Mouse (Mus musculus) skeletal muscle tissue, postnatal 0 days (tissue): ENCODE measurements around the gene S100a2. TPM values are rescaled to one million over a fixed set of nuclear protein-coding genes. Genes with fewer than 3 reads are reported as not detected.

Experiments used
- polyA plus RNA-seq: library from polyadenylated mRNA; unstranded; fragments of >200 nt; fragmentation: Nextera tagmentation; extraction: Ambion mirVana; gene quantifications from 2 replicates; pipeline ENCODE4 v1.2.1, GENCODE M21; 2015

Gene S100a2
- not detected in 2 replicates for polyA plus RNA-seq

DNA sequence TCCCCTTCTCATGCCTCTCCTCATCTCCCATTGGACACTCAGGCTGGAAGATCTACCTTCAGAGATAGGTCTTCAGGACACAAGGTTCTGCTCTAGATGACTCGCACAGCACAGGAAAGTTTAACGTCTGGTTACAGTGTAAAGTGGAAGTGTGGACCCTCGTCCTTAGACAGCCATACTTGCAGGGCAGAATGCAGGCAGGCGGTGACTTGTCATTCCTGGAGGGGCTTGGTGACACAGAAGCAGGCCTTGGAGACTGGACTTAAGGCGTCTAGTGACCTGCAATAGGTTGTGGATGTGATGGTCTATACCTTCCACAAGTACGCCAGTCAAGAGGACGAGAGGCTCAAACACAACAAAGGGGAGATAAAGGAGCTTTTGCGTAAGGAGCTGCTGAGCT is at the start of gene S100a2:
S100a2 (plus strand) TSS at position 301 of the 400 bp plus-strand sequence.

DNA sequence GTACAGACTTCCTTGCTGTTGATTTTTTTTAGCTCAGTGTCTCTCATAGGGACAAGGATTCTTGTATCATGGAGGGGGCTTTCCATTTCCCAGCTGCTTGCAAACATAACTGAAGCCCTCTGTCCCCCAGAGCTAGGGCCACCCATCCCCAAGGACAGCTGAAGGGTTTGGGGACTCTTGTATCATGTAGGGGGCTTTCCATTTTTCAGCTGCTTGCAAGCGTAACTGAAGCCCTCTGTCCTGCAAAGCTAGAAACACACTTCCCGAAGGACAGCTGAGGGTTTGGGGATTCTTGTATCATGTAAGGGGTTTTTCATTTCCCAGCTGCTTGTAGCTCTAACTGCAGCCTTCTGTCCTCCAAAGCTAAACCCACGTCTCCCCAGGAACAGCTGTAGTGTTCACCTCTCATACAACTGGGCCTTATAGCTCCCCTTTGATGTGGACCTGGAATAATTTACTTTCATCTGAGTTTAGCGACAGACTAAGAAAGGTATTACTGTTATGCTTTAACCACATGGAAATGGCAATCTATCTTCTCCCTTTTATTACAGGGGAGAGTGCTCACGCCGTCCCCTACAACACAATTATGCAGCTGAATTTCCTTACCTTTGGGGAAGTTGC is 29.9 kb upstream of the S100a2 start, which contains the start of gene S100a3:
S100a3 (plus strand) TSS at position 571 of the 621 bp plus-strand sequence.

GRCm38 (mm10) chr3:90601486-90602110 is 11.6 kb downstream of the S100a2 start, which contains the start of gene Gm42674:
TSS of gene Gm42674 (plus strand) at chr3:90601904.

DNA sequence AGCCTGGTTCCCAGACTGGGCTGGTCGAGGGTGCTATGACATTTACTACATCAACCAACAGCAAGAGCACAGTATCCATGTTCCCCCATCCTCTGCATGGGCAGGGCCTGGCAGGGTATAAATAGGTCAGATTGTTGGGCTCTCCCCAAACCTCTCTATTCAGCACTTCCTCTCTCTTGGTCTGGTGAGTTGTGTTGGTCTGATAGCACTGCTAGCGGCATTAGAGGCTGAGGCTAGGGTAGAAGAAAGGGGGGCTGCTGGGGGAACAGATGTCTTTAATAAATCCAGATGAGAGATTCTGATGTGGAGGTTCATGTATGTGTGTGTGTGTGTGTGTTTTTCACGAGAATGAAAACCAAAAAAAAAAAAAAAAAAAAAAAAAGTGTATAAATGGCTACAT is 13.6 kb downstream of the S100a2 start, which contains the start of gene S100a4:
S100a4 (plus strand) TSS at position 149 of the 400 bp plus-strand sequence.

DNA sequence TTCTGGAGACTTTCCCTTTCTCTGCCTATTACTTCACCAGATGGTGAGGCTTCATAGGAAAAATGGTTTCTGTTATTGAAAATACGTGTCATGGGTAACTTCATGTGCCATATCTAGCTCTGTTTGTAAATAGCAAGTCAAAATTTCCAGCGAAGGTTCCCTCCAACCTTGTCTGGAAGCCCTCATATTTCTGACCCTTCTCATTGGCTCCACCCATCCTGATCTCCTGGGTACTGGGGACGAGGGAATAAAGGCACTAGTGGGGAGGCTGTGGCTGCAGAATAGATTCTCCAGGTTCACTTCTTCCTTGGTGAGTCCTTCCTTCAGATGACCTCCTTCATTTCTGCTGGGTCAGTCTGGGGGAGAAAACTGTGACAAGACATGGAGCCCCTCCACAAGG is 18.2 kb downstream of the S100a2 start, which contains the start of gene S100a5:
S100a5 (plus strand) TSS at position 301 of the 400 bp plus-strand sequence.

DNA sequence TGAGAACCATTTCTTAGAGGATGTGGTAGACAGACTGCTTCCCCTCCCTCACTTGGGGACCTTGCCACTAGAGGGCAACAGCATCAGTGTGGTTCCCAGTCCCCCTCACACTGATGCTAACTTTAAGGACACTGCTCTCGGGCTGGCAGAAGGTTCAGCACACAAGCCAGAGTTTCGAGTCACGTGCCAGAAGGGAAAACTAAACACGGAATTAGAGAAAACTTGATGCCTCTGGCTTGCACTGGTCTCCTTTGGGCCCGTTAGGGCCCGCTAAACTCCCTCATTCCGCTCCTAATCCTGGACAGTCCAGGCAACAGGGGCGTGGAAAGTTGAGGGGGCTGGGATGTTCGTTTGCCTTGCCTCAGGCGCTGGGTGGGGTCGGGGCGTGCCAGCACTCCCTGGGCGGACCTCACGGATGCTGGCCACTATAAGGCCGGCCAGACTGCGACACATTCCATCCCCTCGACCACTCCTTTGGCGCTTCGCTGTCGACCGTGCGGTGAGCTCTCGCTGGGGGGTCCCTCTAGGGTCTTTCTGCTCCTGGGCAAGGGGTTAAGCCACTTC is 22.8 kb downstream of the S100a2 start, which contains the start of gene S100a6:
S100a6 (plus strand) TSS at position 155 of the 564 bp plus-strand sequence.

Other genes with a start within 250 kb of the S100a2 start
- 2.9 and 4.0 TPM in 2 replicates for gene Slc27a3, start 200.3 kb upstream of the S100a2 start, polyA plus RNA-seq
- 9.1 and 9.9 TPM in 2 replicates for gene Ints3, start 156.6 kb upstream of the S100a2 start, polyA plus RNA-seq
- gene Npr1, start 124.4 kb upstream of the S100a2 start, polyA plus RNA-seq: 7.6 and 8.8 TPM in 2 replicates
- 58.2 and 62.9 TPM in 2 replicates for gene Ilf2, start 114.1 kb upstream of the S100a2 start, polyA plus RNA-seq
- 118 and 120 TPM in 2 replicates for gene Snapin, start 99.2 kb upstream of the S100a2 start, polyA plus RNA-seq
- 66.7 and 74.5 TPM in 2 replicates for gene Chtop, start 80.7 kb upstream of the S100a2 start, polyA plus RNA-seq
- gene S100a1, start 75.9 kb upstream of the S100a2 start, polyA plus RNA-seq: 49.4 and 84.8 TPM in 2 replicates
- gene S100a13, start 75.8 kb upstream of the S100a2 start, polyA plus RNA-seq: 55.8 and 71.4 TPM in 2 replicates
- gene S100a14, start 63.4 kb upstream of the S100a2 start, polyA plus RNA-seq: 4.5 TPM in 1 of 2 replicates, not detected in the other
- gene S100a16, start 53.0 kb upstream of the S100a2 start, polyA plus RNA-seq: 130 and 181 TPM in 2 replicates
- gene S100a3, start 29.7 kb upstream of the S100a2 start, polyA plus RNA-seq: 1.2 TPM in 2 replicates
- gene Gm42674, start 11.7 kb downstream of the S100a2 start, polyA plus RNA-seq: not detected in 2 replicates
- gene S100a4, start 13.5 kb downstream of the S100a2 start, polyA plus RNA-seq: 14.1 and 14.6 TPM in 2 replicates
- not detected in 2 replicates for gene S100a5, start 18.3 kb downstream of the S100a2 start, polyA plus RNA-seq
- 205 and 259 TPM in 2 replicates for gene S100a6, start 22.6 kb downstream of the S100a2 start, polyA plus RNA-seq
- gene S100a7a, start 63.8 kb downstream of the S100a2 start, polyA plus RNA-seq: not detected in 2 replicates
- 18.5 and 28.7 TPM in 2 replicates for gene S100a8, start 78.7 kb downstream of the S100a2 start, polyA plus RNA-seq
- 8.7 and 17.2 TPM in 2 replicates for gene S100a9, start 105.5 kb downstream of the S100a2 start, polyA plus RNA-seq
- 0.15 TPM in 1 of 2 replicates, not detected in the other for gene Pglyrp4, start 136.7 kb downstream of the S100a2 start, polyA plus RNA-seq
- gene Gm5849, start 187.6 kb downstream of the S100a2 start, polyA plus RNA-seq: not detected in 2 replicates